Mouse (Mus musculus) hindbrain, embryonic 16.5 days (tissue): Measurements from ENCODE around the gene Arhgef17. TPM values are rescaled to one million over a fixed set of nuclear protein-coding genes. Genes with fewer than 3 reads are reported as not detected.

Source experiments
- ATAC-seq: fragments of 200-750 bp; cut with Nextera tagmentation; 2 replicates; pipeline ENCODE4 v1.8.0; 2017; ENCODE audit warnings: moderate TSS enrichment, moderate library complexity
- H3K27ac ChIP-seq: fragments of 300-500 bp; sonication (generic); 2 replicates; pipeline ENCODE4 v1.5.1; 2014; ENCODE audit warnings: low read depth, mild to moderate bottlenecking, control low read depth, low read length, moderate library complexity
- H3K27me3 ChIP-seq: fragments of 300-500 bp; sonication (generic); replicated peaks from 2 replicates; pipeline ENCODE4 v1.6.1; 2014; ENCODE audit warnings: low read length; ENCODE audit not compliant: control insufficient read depth, insufficient read depth
- H3K36me3 ChIP-seq: fragments of 300-500 bp; sonication (generic); 2 replicates; pipeline ENCODE4 v1.6.1; 2014; ENCODE audit warnings: mild to moderate bottlenecking, low read length, moderate library complexity, mixed read lengths; ENCODE audit not compliant: control insufficient read depth, insufficient read depth
- H3K4me1 ChIP-seq: fragments of 300-500 bp; sonication (generic); 2 replicates; pipeline ENCODE4 v1.6.1; 2014; ENCODE audit warnings: low read depth, low read length; ENCODE audit not compliant: control insufficient read depth, insufficient read depth
- H3K4me2 ChIP-seq: fragments of 300-500 bp; sonication (generic); 2 replicates; pipeline ENCODE4 v1.6.1; 2014; ENCODE audit warnings: mild to moderate bottlenecking, low read length, control low read depth, moderate library complexity
- H3K4me3 ChIP-seq: fragments of 300-500 bp; sonication (generic); 2 replicates; pipeline ENCODE4 v1.5.1; 2014; ENCODE audit warnings: mild to moderate bottlenecking, low read length, control low read depth, moderate library complexity
- H3K9ac ChIP-seq: fragments of 300-500 bp; sonication (generic); 2 replicates; pipeline ENCODE4 v1.6.1; 2014; ENCODE audit warnings: low read depth, mild to moderate bottlenecking, control low read depth, low read length, moderate library complexity
- H3K9me3 ChIP-seq: fragments of 300-500 bp; sonication (generic); 2 replicates; pipeline ENCODE4 v1.6.1; 2014; ENCODE audit warnings: mild to moderate bottlenecking, low read length, moderate library complexity; ENCODE audit not compliant: control insufficient read depth
- WGBS: fragments of 180-500 bp; shearing (Covaris S2); extraction: QIAGEN DNeasy Blood & Tissue Kit; methylation state at CpG from one replicate; pipeline ENCODE4 v1.1.7; 2014; 5-methylcytosine and 5-hydroxymethylcytosine counted together
- polyA plus RNA-seq: library from polyadenylated mRNA; unstranded; fragments of >200 nt; fragmentation: Nextera tagmentation; extraction: Ambion mirVana; gene quantifications from 2 replicates; pipeline ENCODE4 v1.2.1, GENCODE M21; 2015

The Arhgef17 gene
- polyA plus RNA-seq, 1 experiment from 2014 or later: 13.6 TPM

- ATAC-seq: no peak
- Histone ChIP-seq H3K4me2 (no peak overlapping the region), H3K4me3 (no peak overlapping the region), H3K9me3 (no peaks in the 10 kb centered on the region), H3K27ac (no peak overlapping the region), H3K4me1 (peaks cover 27% of the 10 kb centered on the region), H3K27me3 (no peaks in the 10 kb centered on the region), H3K9ac (no peak overlapping the region), H3K36me3 (no peaks in the 10 kb centered on the region)
- WGBS: 91% methylated on average over 5 of the region's 5 CpGs
Observed at GRCm38 (mm10) chr7:100921289-100921688, 10.6 kb downstream of the Arhgef17 start.

GRCm38 (mm10) chr7:100919809-100920107, 12.1 kb downstream of the Arhgef17 start:
- ATAC-seq: no peak
- no peaks in the 10 kb centered on the region for H3K9me3 ChIP-seq
- H3K27ac ChIP-seq: no peak overlapping the region
- H3K9ac ChIP-seq: no peak overlapping the region
- H3K36me3 ChIP-seq: no peaks in the 10 kb centered on the region
- no peak overlapping the region for H3K4me3 ChIP-seq
- peaks cover 26% of the 10 kb centered on the region for H3K4me1 ChIP-seq
- no peaks in the 10 kb centered on the region for H3K27me3 ChIP-seq
- WGBS: 7% methylated on average over 2 of the region's 2 CpGs
- H3K4me2 ChIP-seq: no peak overlapping the region

GRCm38 (mm10) chr7:100919006-100919808, 12.7 kb downstream of the Arhgef17 start:
- Histone ChIP-seq H3K4me3 (no peak overlapping the region), H3K9ac (no peak overlapping the region), H3K4me2 (no peak overlapping the region), H3K36me3 (no peaks in the 10 kb centered on the region), H3K4me1 (peaks cover 29% of the 10 kb centered on the region), H3K9me3 (no peaks in the 10 kb centered on the region), H3K27me3 (no peaks in the 10 kb centered on the region), H3K27ac (no peak overlapping the region)
- 50% methylated on average over 7 of the region's 7 CpGs for WGBS
- ATAC-seq: no peak

- Histone ChIP-seq H3K27ac (no peak overlapping the region), H3K9me3 (no peaks in the 10 kb centered on the region), H3K36me3 (no peaks in the 10 kb centered on the region), H3K9ac (no peak overlapping the region), H3K4me3 (no peak overlapping the region), H3K27me3 (no peaks in the 10 kb centered on the region), H3K4me1 (peaks cover 26% of the 10 kb centered on the region), H3K4me2 (no peak overlapping the region)
- no peak for ATAC-seq
- 59% methylated on average over 9 of the region's 9 CpGs for WGBS
Observed at GRCm38 (mm10) chr7:100918176-100918575, 13.7 kb downstream of the Arhgef17 start.

GRCm38 (mm10) chr7:100917751-100918150, 14.2 kb downstream of the Arhgef17 start:
- no peak overlapping the region for H3K4me2 ChIP-seq
- ATAC-seq: no peak
- H3K4me3 ChIP-seq: no peak overlapping the region
- no peaks in the 10 kb centered on the region for H3K27me3 ChIP-seq
- H3K36me3 ChIP-seq: no peaks in the 10 kb centered on the region
- peaks cover 22% of the 10 kb centered on the region for H3K4me1 ChIP-seq
- H3K27ac ChIP-seq: no peak overlapping the region
- 72% methylated on average over 6 of the region's 6 CpGs for WGBS
- no peaks in the 10 kb centered on the region for H3K9me3 ChIP-seq
- no peak overlapping the region for H3K9ac ChIP-seq

- H3K4me3 ChIP-seq: no peak overlapping the region
- no peaks in the 10 kb centered on the region for H3K27me3 ChIP-seq
- peaks cover 24% of the 10 kb centered on the region for H3K4me1 ChIP-seq
- H3K4me2 ChIP-seq: no peak overlapping the region
- no peak overlapping the region for H3K9ac ChIP-seq
- ATAC-seq: no peak
- H3K36me3 ChIP-seq: no peaks in the 10 kb centered on the region
- no peak overlapping the region for H3K27ac ChIP-seq
- no peaks in the 10 kb centered on the region for H3K9me3 ChIP-seq
- 83% methylated on average over 6 of the region's 6 CpGs for WGBS
Observed at GRCm38 (mm10) chr7:100916526-100916925, 15.4 kb downstream of the Arhgef17 start.

- peak; percentile 67; the same call in 1 of the 2 replicates for ATAC-seq
- Histone ChIP-seq H3K4me3 (no peak overlapping the region), H3K27me3 (no peaks in the 10 kb centered on the region), H3K4me2 (no peak overlapping the region), H3K36me3 (no peaks in the 10 kb centered on the region), H3K27ac (no peak overlapping the region), H3K9ac (no peak overlapping the region), H3K9me3 (no peaks in the 10 kb centered on the region), H3K4me1 (peaks cover 28% of the 10 kb centered on the region)
- WGBS: 77% methylated on average over 5 of the region's 5 CpGs
Observed at GRCm38 (mm10) chr7:100915204-100915603, 16.7 kb downstream of the Arhgef17 start.

GRCm38 (mm10) chr7:100911791-100912190, 20.1 kb downstream of the Arhgef17 start:
- Histone ChIP-seq H3K27me3 (no peaks in the 10 kb centered on the region), H3K36me3 (no peaks in the 10 kb centered on the region), H3K27ac (no peak overlapping the region), H3K4me2 (no peak overlapping the region), H3K4me1 (peaks cover 16% of the 10 kb centered on the region), H3K4me3 (no peak overlapping the region), H3K9me3 (no peaks in the 10 kb centered on the region), H3K9ac (no peak overlapping the region)
- WGBS: 30% methylated on average over 9 of the region's 9 CpGs
- ATAC-seq: no peak

GRCm38 (mm10) chr7:100911246-100911770, 20.6 kb downstream of the Arhgef17 start:
- Histone ChIP-seq H3K9me3 (no peaks in the 10 kb centered on the region), H3K27ac (no peak overlapping the region), H3K27me3 (no peaks in the 10 kb centered on the region), H3K36me3 (no peaks in the 10 kb centered on the region), H3K9ac (no peak overlapping the region), H3K4me3 (no peak overlapping the region), H3K4me2 (no peak overlapping the region), H3K4me1 (peaks cover 16% of the 10 kb centered on the region)
- 14% methylated on average over 2 of the region's 2 CpGs for WGBS
- no peak for ATAC-seq
